Mouse (Mus musculus) neural tube, embryonic 14.5 days (tissue): Measurements from ENCODE around the gene Six4. TPM values are rescaled to one million over a fixed set of nuclear protein-coding genes. Genes with fewer than 3 reads are reported as not detected.
A peak's percentile ranks its signal among the peaks of the same experiment; 100 is the strongest.
"Not testable (repeated sequence)": the region's sequence is repeated elsewhere in the genome, so short reads cannot be mapped to it uniquely, and the experiment has no call there.

Experiments used
- ATAC-seq: fragments of 200-750 bp; cut with Nextera tagmentation; 2 replicates; pipeline ENCODE4 v1.8.0; 2017; ENCODE audit warnings: low read depth, mild to moderate bottlenecking, moderate TSS enrichment, moderate library complexity
- H3K27ac ChIP-seq: fragments of 300-500 bp; sonication (generic); 2 replicates; pipeline ENCODE4 v1.5.1; 2014; ENCODE audit warnings: low read depth, mild to moderate bottlenecking, control low read depth, low read length, moderate library complexity, mixed read lengths
- H3K27me3 ChIP-seq: fragments of 300-500 bp; sonication (generic); 2 replicates; pipeline ENCODE4 v1.6.1; 2014; ENCODE audit warnings: low read length; ENCODE audit not compliant: control insufficient read depth, insufficient read depth
- H3K36me3 ChIP-seq: fragments of 300-500 bp; sonication (generic); 2 replicates; pipeline ENCODE4 v1.6.1; 2014; ENCODE audit warnings: low read length, mixed read lengths; ENCODE audit not compliant: control insufficient read depth, insufficient read depth
- H3K4me1 ChIP-seq: fragments of 300-500 bp; sonication (generic); 2 replicates; pipeline ENCODE4 v1.6.1; 2014; ENCODE audit warnings: low read length; ENCODE audit not compliant: control insufficient read depth, insufficient read depth
- H3K4me2 ChIP-seq: fragments of 300-500 bp; sonication (generic); 2 replicates; pipeline ENCODE4 v1.6.1; 2014; ENCODE audit warnings: mild to moderate bottlenecking, low read depth, low read length, control low read depth
- H3K4me3 ChIP-seq: fragments of 300-500 bp; sonication (generic); 2 replicates; pipeline ENCODE4 v1.5.1; 2014; ENCODE audit warnings: low read depth, low read length, control low read depth, mixed read lengths
- H3K9ac ChIP-seq: fragments of 300-500 bp; sonication (generic); replicated peaks from 2 replicates; pipeline ENCODE4 v1.6.1; 2014; ENCODE audit warnings: low read depth, mild to moderate bottlenecking, control low read depth, low read length, mixed read lengths
- H3K9me3 ChIP-seq: fragments of 300-500 bp; sonication (generic); 2 replicates; pipeline ENCODE4 v1.6.1; 2016; ENCODE audit warnings: low read length; ENCODE audit not compliant: control insufficient read depth
- WGBS: fragments of 180-500 bp; shearing (Covaris S2); extraction: QIAGEN DNeasy Blood & Tissue Kit; methylation state at CpG from one replicate; pipeline ENCODE4 v1.1.7; 2014; 5-methylcytosine and 5-hydroxymethylcytosine counted together
- polyA plus RNA-seq: library from polyadenylated mRNA; unstranded; fragments of >200 nt; fragmentation: Nextera tagmentation; extraction: Ambion mirVana; gene quantifications from 2 replicates; pipeline ENCODE4 v1.2.1, GENCODE M21; 2014

The Six4 gene
- polyA plus RNA-seq, 1 experiment from 2014 or later = 0.55 TPM

DNA sequence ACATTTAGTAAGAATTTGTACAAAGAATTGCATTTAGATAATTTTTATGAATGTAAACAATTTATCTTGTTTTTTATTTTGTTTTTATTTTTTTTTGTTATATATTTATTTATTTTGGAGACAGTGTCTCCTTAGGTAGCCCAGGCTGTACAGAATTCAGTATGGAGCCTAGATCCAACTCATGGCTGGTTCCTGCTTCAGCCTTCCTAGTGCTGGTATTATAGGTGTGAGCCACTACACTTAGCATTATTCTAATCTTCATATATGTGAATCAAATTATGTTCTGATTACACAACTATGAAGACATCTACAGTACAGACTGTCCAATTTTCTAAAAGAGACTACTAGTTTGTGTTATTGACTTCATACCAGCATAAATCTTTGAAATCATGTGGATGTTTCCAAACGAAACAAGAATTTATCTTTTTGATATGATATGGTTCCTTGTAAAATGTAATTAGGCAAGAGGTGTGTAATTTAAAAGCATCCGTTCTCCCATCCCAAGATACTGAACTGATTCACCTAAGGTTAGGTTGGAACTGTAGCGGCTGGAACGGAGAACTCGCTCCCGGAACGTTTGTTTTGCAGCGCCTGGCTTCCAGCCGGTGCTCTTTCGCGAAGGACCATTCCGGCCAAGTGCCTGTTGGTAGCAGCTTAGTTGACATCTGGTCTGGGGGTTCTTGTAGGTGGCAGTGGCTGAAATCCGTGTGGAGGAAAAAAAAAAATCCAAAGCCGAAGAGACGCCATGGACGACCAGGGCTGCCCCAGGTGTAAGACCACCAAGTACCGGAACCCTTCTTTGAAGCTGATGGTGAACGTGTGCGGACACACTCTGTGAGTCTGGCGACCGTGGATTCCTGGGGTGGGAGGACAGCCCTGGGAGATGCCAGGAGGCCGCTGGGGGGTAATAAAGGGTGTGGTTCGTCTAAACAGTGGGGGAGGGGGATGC lies 10.1 kb upstream of the Six4 start, which contains the start of gene Mnat1:
Gene Mnat1 (plus strand): TSS at position 625 of the 949 bp plus-strand sequence.
- no peaks in the 10 kb centered on the region for H3K36me3 ChIP-seq
- peak within 1 kb of the TSS; percentile 75 for H3K4me3 ChIP-seq
- H3K27ac ChIP-seq = 0 out of 2 replicates have a peak within 1 kb of the TSS, but pooled peaks have one; percentile 34
- 2% methylated on average over 23 of the region's 23 CpGs for WGBS
- peak; percentile 82; the same call in 1 of the 2 replicates for ATAC-seq
- no peaks in the 10 kb centered on the region for H3K9me3 ChIP-seq
- H3K27me3 ChIP-seq = no peaks in the 10 kb centered on the region
- H3K9ac ChIP-seq = peak within 1 kb of the TSS; percentile 75
- H3K4me2 ChIP-seq = peak within 1 kb of the TSS; percentile 43
- peaks cover 8% of the 10 kb centered on the region for H3K4me1 ChIP-seq

DNA sequence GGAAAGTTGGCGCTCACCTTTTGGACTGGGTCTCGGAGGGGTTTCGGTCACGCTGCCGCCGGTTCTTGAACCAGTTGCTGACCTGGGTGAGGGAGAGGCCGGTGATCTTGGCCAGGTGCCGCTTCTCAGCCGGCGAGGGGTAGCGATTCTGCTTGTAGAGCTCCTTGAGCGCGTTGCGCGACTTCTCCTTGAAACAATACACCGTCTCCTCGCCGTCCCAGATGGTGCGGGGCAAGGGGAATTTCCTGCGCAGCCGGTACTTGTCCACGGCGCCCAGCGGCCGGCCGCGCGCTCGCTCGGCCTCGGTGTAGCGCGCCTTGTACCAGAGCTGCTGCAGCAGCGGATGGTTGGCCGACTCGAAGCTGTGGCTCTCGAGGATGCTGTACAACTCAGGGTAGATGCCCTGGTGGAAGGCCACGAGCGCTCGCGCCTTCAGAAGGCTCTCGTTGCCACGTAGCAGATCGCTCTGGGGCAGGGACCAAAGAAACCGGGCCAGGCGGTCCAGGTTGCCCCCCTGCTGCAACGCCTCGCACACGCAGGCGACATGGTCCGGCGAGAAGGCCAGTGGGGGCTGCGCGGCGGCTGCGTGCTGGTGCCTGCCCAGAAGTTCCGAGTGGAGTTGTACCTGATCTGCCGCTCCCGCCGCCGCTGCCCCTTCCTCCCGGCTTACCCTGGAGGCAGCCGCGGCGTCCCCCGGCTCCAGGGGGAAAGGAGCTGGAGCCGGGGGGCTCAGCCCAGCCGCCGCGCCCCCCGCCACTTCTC lies 749 bp downstream of the Six4 start:
- Histone ChIP-seq H3K4me1 (peaks cover 9% of the 10 kb centered on the region; the same call in 1 of the 2 replicates), H3K27ac (peak overlapping the region; percentile 16; the same call in 1 of the 2 replicates), H3K36me3 (no peaks in the 10 kb centered on the region), H3K4me2 (peak overlapping the region; percentile 100), H3K4me3 (peak overlapping the region; percentile 64), H3K9ac (peak overlapping the region; percentile 64), H3K9me3 (no peaks in the 10 kb centered on the region), H3K27me3 (no peaks in the 10 kb centered on the region)
- under 1% methylated on average over 66 of the region's 71 CpGs for WGBS
- peak; percentile 68 for ATAC-seq

DNA sequence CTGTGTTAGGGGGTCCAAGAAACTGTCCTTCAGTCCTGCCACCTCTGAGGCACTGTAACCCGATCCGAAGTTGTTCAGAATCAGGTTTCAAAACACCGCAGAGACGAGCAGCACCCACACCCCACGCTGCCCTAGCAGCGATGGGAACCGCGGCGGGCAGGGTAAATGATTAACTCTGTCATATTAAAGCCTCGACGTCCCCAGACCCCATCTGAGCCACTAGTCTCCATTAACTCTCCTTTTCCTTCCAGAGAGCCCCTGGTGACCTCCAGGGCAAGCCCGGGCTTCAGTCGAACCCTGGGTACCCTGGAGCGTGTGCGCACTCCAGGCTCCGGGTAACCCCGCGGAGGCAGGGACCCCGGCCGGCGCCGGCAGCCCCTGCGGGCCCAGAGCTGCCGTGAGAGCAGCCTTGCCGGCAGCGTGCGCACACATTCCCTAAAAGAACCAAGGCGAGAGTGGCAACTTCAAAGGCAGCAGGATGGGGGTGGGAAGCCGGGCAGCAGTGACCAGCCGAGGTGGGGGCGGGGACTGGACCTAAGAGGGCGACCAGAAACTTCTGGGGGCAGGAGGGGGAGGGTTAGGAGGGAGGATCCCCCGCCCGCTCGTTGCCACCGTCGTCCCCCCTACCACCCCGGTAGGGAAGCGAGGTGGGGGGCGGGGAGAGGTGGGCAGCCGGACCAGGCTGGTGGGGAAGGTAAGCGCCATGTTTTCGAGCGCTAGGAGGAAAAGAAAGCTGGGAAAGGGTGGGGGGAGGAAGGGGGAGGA lies 1.5 kb downstream of the Six4 start:
- Histone ChIP-seq H3K36me3 (no peaks in the 10 kb centered on the region), H3K27me3 (no peaks in the 10 kb centered on the region), H3K9me3 (no peaks in the 10 kb centered on the region), H3K4me3 (peak overlapping the region; percentile 64), H3K27ac (no peak overlapping the region), H3K4me1 (peaks cover 9% of the 10 kb centered on the region; the same call in 1 of the 2 replicates), H3K4me2 (peak overlapping the region; percentile 100), H3K9ac (peak overlapping the region; percentile 64)
- peak; percentile 23; the same call in 1 of the 2 replicates for ATAC-seq
- WGBS = under 1% methylated on average over 44 of the region's 44 CpGs

DNA sequence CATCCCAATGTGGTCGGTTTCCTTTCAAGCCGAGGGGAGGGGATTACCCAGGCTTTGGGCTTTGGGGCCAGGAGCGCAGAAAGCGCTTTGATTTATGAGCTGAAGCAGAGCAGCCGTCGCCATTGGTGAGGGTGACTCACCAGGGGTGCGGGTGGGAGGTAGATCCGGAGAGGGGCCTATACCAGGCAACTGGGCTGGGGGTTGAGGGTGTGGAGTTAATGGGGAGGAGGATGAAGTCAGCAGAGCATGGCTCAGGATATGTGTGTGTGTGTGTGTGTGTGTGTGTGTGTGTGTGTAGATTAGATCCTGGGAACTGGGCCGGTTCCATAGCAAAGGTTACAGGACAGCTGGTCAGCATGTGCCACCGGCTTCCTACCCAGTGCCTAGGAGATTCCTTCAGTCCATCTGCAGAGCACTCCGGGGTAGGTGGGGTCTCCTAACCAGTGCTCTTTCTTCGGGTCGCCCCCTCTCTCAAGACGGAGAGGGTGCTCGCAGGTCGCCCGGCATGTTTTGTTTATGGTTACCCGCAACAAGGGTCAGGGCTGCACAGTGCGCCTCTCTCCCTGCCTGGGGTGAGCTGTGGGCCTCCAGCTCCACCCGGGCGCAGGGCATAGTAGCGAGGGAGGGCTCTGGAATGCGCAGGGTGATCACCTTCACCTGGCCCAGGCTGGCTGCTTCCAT lies 2.7 kb downstream of the Six4 start:
- Histone ChIP-seq H3K4me2 (peak overlapping the region; percentile 100), H3K27me3 (no peaks in the 10 kb centered on the region), H3K36me3 (no peaks in the 10 kb centered on the region), H3K9me3 (no peaks in the 10 kb centered on the region), H3K4me1 (peaks cover 9% of the 10 kb centered on the region; the same call in 1 of the 2 replicates), H3K27ac (no peak overlapping the region), H3K9ac (0 out of 2 replicates have a peak overlapping the region, but pooled peaks have one; percentile 28), H3K4me3 (peak overlapping the region; percentile 64)
- peak; percentile 42; the same call in 1 of the 2 replicates for ATAC-seq
- 2% methylated on average over 23 of the region's 23 CpGs for WGBS

DNA sequence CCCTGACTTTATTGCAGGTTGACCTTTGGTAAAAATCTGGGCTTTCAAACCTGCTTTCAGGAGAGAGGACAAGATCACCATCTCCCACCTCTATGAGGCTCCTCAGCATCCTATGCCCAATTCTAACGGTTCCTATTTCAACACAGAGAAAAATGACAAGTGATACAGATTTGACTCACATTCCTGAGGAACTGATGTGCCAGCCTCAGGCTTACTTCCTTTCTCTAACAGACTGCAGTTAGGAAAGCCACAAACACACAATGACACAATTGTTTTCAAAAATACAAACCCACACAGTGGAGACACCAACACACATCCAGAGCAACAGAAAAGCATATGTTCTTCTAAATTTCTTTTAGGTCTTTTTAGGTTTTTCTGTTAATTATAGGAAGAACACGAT lies 5.4 kb downstream of the Six4 start:
- Histone ChIP-seq H3K4me1 (peaks cover 9% of the 10 kb centered on the region; the same call in 1 of the 2 replicates), H3K4me3 (no peak overlapping the region), H3K9ac (no peak overlapping the region), H3K27me3 (no peaks in the 10 kb centered on the region), H3K9me3 (no peaks in the 10 kb centered on the region), H3K27ac (no peak overlapping the region), H3K4me2 (no peak overlapping the region), H3K36me3 (0 out of 2 replicates have a peak, but pooled peaks cover 5% of the 10 kb centered on the region)
- ATAC-seq = no peak
- WGBS = 87% methylated on average over 2 of the region's 2 CpGs

DNA sequence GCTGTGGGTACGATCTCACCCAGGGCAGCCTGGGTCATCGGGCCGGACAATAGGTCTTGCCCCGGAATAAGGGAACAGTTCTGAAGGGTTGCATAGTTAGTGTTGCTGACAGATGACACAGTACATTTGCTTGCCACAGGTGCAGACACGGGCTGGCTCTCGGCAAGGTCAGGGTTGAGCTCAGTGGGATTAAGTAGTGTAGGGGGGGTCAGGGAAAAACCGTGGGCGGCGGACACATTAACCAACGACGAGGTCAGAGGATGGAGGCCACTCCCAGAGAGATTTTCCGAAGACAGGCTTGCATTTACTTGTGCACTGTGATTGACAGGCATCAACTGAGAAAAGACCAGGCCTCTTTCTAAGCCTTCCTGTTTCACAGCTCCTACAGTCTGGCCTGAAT lies 9.5 kb downstream of the Six4 start:
- Histone ChIP-seq H3K27me3 (no peaks in the 10 kb centered on the region), H3K4me1 (no peaks in the 10 kb centered on the region), H3K27ac (no peak overlapping the region), H3K9me3 (no peaks in the 10 kb centered on the region), H3K9ac (no peak overlapping the region), H3K36me3 (0 out of 2 replicates have a peak, but pooled peaks cover 6% of the 10 kb centered on the region), H3K4me3 (no peak overlapping the region), H3K4me2 (no peak overlapping the region)
- WGBS = 96% methylated on average over 12 of the region's 12 CpGs
- ATAC-seq = no peak

DNA sequence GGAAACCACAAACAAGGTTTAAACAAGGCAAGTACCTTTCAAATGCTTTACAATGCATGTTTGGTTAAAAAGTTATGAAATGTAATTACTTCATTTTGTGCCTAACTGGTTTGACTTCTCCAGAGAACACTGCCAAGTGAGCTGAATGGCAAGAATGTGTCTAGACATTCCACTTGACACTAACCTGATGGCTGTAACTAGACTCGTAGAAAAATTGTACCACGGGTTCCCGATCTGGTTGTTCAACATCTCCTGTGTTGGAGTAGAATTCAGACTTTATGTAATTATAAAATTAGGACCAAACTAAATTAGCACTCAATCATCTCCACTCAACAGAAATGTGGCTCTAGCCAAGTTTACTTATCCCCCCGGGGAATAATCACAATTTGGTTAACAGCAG lies 14.7 kb downstream of the Six4 start:
- Histone ChIP-seq H3K36me3 (0 out of 2 replicates have a peak, but pooled peaks cover 6% of the 10 kb centered on the region), H3K4me2 (no peak overlapping the region), H3K9ac (no peak overlapping the region), H3K27ac (no peak overlapping the region), H3K4me1 (no peaks in the 10 kb centered on the region), H3K27me3 (no peaks in the 10 kb centered on the region), H3K9me3 (no peaks in the 10 kb centered on the region), H3K4me3 (no peak overlapping the region)
- no peak for ATAC-seq
- 92% methylated on average over 4 of the region's 4 CpGs for WGBS

DNA sequence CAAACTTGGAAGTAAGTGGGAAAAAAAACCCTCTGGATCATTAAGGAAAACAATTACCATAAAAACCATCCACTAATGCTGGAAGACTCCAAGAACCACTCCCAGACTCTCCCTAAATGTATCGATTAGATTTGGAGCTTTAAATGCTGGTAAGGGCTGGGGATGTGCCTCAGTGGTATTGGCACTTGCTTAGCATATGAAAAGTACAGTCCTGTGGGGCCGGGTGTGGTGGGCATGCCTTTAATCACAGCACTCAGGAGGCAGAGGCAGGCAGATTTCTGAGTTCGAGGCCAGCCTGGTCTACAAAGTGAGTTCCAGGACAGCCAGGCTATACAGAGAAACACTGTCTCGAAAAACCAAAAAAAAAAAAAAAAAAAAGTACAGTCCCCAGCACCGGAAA lies 17.1 kb downstream of the Six4 start:
- H3K9ac ChIP-seq, H3K27ac ChIP-seq, H3K4me3 ChIP-seq, H3K36me3 ChIP-seq, H3K27me3 ChIP-seq, H3K4me2 ChIP-seq, H3K9me3 ChIP-seq, ATAC-seq, H3K4me1 ChIP-seq: not testable (repeated sequence)
- 90% methylated on average over 5 of the region's 5 CpGs for WGBS
